Comparison of ENCODE assay signal across 8 mouse cellular contexts in the genomic region with DNA sequence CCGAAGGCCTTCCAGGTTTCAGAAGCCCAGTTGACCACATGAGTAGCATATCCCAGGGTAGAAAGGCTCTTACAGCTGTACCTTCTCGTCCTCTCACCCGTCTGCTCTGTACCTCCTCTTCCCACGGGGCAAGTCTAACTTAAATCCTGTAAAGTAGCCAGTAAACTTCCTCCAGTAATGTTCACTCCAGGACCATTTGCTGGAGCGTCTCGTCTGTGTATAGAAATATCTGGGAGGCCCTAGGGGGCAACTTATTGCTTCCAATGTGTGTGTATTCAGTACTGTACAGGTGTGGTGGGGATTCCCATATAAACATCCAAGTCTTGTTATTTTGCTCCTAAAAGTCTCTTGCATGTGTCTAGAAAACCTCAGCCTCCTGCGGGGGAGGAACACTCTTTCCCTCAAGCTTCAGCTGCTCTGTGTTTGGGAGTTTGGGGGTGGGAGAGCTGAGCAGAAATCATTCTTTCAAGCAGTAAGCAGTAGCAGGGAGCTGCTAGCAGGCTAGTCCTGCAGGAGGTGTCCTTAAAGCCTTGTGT.
A peak's percentile ranks its signal among the peaks of the same experiment; 100 is the strongest.
DNase-seq lines count a peak whose midpoint lies in the region; ATAC-seq and TF ChIP-seq lines count a peak whose summit lies in the region.

No protein-coding gene starts in this region.

- no peaks in the 10 kb centered on the region for H3K79me2 ChIP-seq in heart, adult 2 months (replicated peaks; ENCODE audit: control insufficient read depth, insufficient read depth, low read length)

- TF ChIP-seq POLR2A in heart, adult 2 months (IDR thresholded peaks at IDR 0.05; ENCODE audit: insufficient read depth, low read depth, low read length), result no peak

- TF ChIP-seq EP300 in heart, adult 2 months (IDR thresholded peaks at IDR 0.05; ENCODE audit: insufficient read depth, low read depth, low read length), result no peak

- no peak overlapping the region for H3K9ac ChIP-seq in heart, adult 2 months (ENCODE audit: low read depth, low read length)

- intact Hi-C loops in heart, adult 2 months (cut with DNase I), result no loop called here
- intact Hi-C loops in left cerebral cortex, postnatal 14 days (cut with DNase I), result no loop called here

- no peak overlapping the region for H3K4me3 ChIP-seq in heart, adult 2 months

- no peaks in the 10 kb centered on the region for H3K27me3 ChIP-seq in heart, adult 2 months (ENCODE audit: control insufficient read depth, insufficient read depth, low read length)

- no peak for ATAC-seq in activated CD4-positive, CD25-positive, alpha-beta regulatory T cell, adult 4 months

- no peaks in the 10 kb centered on the region for H3K36me3 ChIP-seq in heart, adult 2 months (ENCODE audit: control insufficient read depth, insufficient read depth, low read length)

- H3K4me1 ChIP-seq in heart, adult 2 months (ENCODE audit: control insufficient read depth, insufficient read depth, low read length), result peaks cover 2% of the 10 kb centered on the region; the same call in 1 of the 2 replicates

- peak overlapping the region; percentile 59 for H3K27ac ChIP-seq in heart, adult 2 months

- no peak for DNase-seq in heart, adult 2 months
- DNase-seq in heart, adult 9 months (ENCODE audit: low spot score in 2 of 2), result no peak
- peak; percentile 8 for DNase-seq in ovary, postnatal 10 days (ENCODE audit: low spot score)
- no peak for DNase-seq in ovary, postnatal 36 days (ENCODE audit: low spot score)
- DNase-seq in left cerebral cortex, postnatal 14 days (ENCODE audit: low spot score in 2 of 2), result peak; percentile 60 to 70
- DNase-seq in testis, postnatal 14 days (ENCODE audit: low spot score), result peak; percentile 45
- DNase-seq in adrenal gland, postnatal 36 days, result no peak

- no peak for TF ChIP-seq CTCF in heart, adult 2 months (IDR thresholded peaks at IDR 0.05)

- WGBS in heart, adult 2 months, result 38% methylated on average over 7 of the region's 7 CpGs

Comparison
In these comparisons a context has a peak if more than half of its experiments do, and no peak if none do; other contexts are left out.
1. DNase-seq: peak in ovary, postnatal 10 days (single experiment), left cerebral cortex, postnatal 14 days (2 of 2) and testis, postnatal 14 days (single experiment); none in heart, adult 2 months (0 of 2), heart, adult 9 months (0 of 2), ovary, postnatal 36 days (single experiment) and adrenal gland, postnatal 36 days (0 of 2).